Mouse (Mus musculus): ENCODE results near the gene 2310057J18Rik. TPM values are rescaled to one million over a fixed set of nuclear protein-coding genes. Genes with fewer than 3 reads are reported as not detected.
A peak's percentile ranks its signal among the peaks of the same experiment; 100 is the strongest.
"Not testable (repeated sequence)": the region's sequence is repeated elsewhere in the genome, so short reads cannot be mapped to it uniquely, and the experiment has no call there.

Gene 2310057J18Rik
- not detected in 2 replicates for polyA plus RNA-seq (2015; fragmentation: Nextera tagmentation; extraction: Ambion mirVana)

GRCm38 (mm10) chr10:28986203-28986602 lies at the start of gene 2310057J18Rik:
2310057J18Rik (minus strand) TSS chr10:28986303.
- no peaks in the 10 kb centered on the region for H3K36me3 ChIP-seq (ENCODE audit: control insufficient read depth, insufficient read depth, low read length)

GRCm38 (mm10) chr10:29029960-29030359 lies 43.9 kb upstream of the 2310057J18Rik start:
- 0 out of 2 replicates have a peak, but pooled peaks have one; percentile 47 for ATAC-seq (ENCODE audit: insufficient read depth, low FRiP score)
- H3K4me3 ChIP-seq (replicated peaks; ENCODE audit: low read length); H3K9ac ChIP-seq (ENCODE audit: low read length); H3K4me2 ChIP-seq (ENCODE audit: low read depth, low read length); H3K27ac ChIP-seq (ENCODE audit: low read length); H3K4me1 ChIP-seq (ENCODE audit: control insufficient read depth, insufficient read depth, low read length); H3K27me3 ChIP-seq (ENCODE audit: control insufficient read depth, insufficient read depth, low read length); H3K9me3 ChIP-seq (replicated peaks; ENCODE audit: control insufficient read depth, low read length); H3K36me3 ChIP-seq (ENCODE audit: control insufficient read depth, insufficient read depth, low read length): not testable (repeated sequence)
- WGBS = 90% methylated on average over 9 of the region's 20 CpGs

More at GRCm38 (mm10) chr10:28986203-28986602, at the start of gene 2310057J18Rik:
- 73% methylated on average over 3 of the region's 3 CpGs for WGBS
- Histone ChIP-seq H3K27ac (ENCODE audit: low read length) (no peak within 1 kb of the TSS), H3K27me3 (ENCODE audit: control insufficient read depth, insufficient read depth, low read length) (no peaks in the 10 kb centered on the region), H3K4me2 (ENCODE audit: low read depth, low read length) (no peak within 1 kb of the TSS), H3K4me3 (replicated peaks; ENCODE audit: low read length) (no peak within 1 kb of the TSS), H3K9ac (ENCODE audit: low read length) (no peak within 1 kb of the TSS), H3K9me3 (replicated peaks; ENCODE audit: control insufficient read depth, low read length) (no peaks in the 10 kb centered on the region), H3K4me1 (ENCODE audit: control insufficient read depth, insufficient read depth, low read length) (no peaks in the 10 kb centered on the region)
- ATAC-seq (ENCODE audit: insufficient read depth, low FRiP score) = no peak

- WGBS = 81% methylated on average over 7 of the region's 7 CpGs
- ATAC-seq (ENCODE audit: insufficient read depth, low FRiP score) = no peak
These were observed 33.6 kb upstream of the 2310057J18Rik start for GRCm38 (mm10) chr10:29019496-29020270.

GRCm38 (mm10) chr10:28997776-28998175 lies 11.7 kb upstream of the 2310057J18Rik start:
- Histone ChIP-seq H3K4me1 (ENCODE audit: control insufficient read depth, insufficient read depth, low read length) (no peaks in the 10 kb centered on the region), H3K27ac (ENCODE audit: low read length) (no peak overlapping the region), H3K9ac (ENCODE audit: low read length) (no peak overlapping the region), H3K4me3 (replicated peaks; ENCODE audit: low read length) (no peak overlapping the region), H3K36me3 (ENCODE audit: control insufficient read depth, insufficient read depth, low read length) (no peaks in the 10 kb centered on the region), H3K9me3 (replicated peaks; ENCODE audit: control insufficient read depth, low read length) (no peaks in the 10 kb centered on the region), H3K27me3 (ENCODE audit: control insufficient read depth, insufficient read depth, low read length) (no peaks in the 10 kb centered on the region), H3K4me2 (ENCODE audit: low read depth, low read length) (no peak overlapping the region)
- ATAC-seq (ENCODE audit: insufficient read depth, low FRiP score) = no peak

More at GRCm38 (mm10) chr10:29019496-29020270, 33.6 kb upstream of the 2310057J18Rik start:
- H3K9me3 ChIP-seq (replicated peaks; ENCODE audit: control insufficient read depth, low read length) = no peaks in the 10 kb centered on the region
- no peak overlapping the region for H3K4me3 ChIP-seq (replicated peaks; ENCODE audit: low read length)
- no peaks in the 10 kb centered on the region for H3K4me1 ChIP-seq (ENCODE audit: control insufficient read depth, insufficient read depth, low read length)
- no peak overlapping the region for H3K9ac ChIP-seq (ENCODE audit: low read length)
- H3K27me3 ChIP-seq (ENCODE audit: control insufficient read depth, insufficient read depth, low read length) = no peaks in the 10 kb centered on the region
- no peak overlapping the region for H3K27ac ChIP-seq (ENCODE audit: low read length)
- H3K36me3 ChIP-seq (ENCODE audit: control insufficient read depth, insufficient read depth, low read length) = no peaks in the 10 kb centered on the region
- no peak overlapping the region for H3K4me2 ChIP-seq (ENCODE audit: low read depth, low read length)

- Histone ChIP-seq H3K36me3 (ENCODE audit: control insufficient read depth, insufficient read depth, low read length) (no peaks in the 10 kb centered on the region), H3K4me2 (ENCODE audit: low read depth, low read length) (no peak overlapping the region), H3K27ac (ENCODE audit: low read length) (no peak overlapping the region), H3K9ac (ENCODE audit: low read length) (no peak overlapping the region), H3K4me1 (ENCODE audit: control insufficient read depth, insufficient read depth, low read length) (no peaks in the 10 kb centered on the region), H3K9me3 (replicated peaks; ENCODE audit: control insufficient read depth, low read length) (no peaks in the 10 kb centered on the region), H3K4me3 (replicated peaks; ENCODE audit: low read length) (no peak overlapping the region), H3K27me3 (ENCODE audit: control insufficient read depth, insufficient read depth, low read length) (no peaks in the 10 kb centered on the region)
- 71% methylated on average over 2 of the region's 2 CpGs for WGBS
- ATAC-seq (ENCODE audit: insufficient read depth, low FRiP score) = no peak
These were observed 2.9 kb upstream of the 2310057J18Rik start for GRCm38 (mm10) chr10:28988990-28989389.

GRCm38 (mm10) chr10:28968189-28968588 lies 17.9 kb downstream of the 2310057J18Rik start:
- Histone ChIP-seq H3K4me3 (replicated peaks; ENCODE audit: low read length) (no peak overlapping the region), H3K27me3 (ENCODE audit: control insufficient read depth, insufficient read depth, low read length) (no peaks in the 10 kb centered on the region), H3K4me1 (ENCODE audit: control insufficient read depth, insufficient read depth, low read length) (no peaks in the 10 kb centered on the region), H3K9ac (ENCODE audit: low read length) (no peak overlapping the region), H3K4me2 (ENCODE audit: low read depth, low read length) (no peak overlapping the region), H3K27ac (ENCODE audit: low read length) (no peak overlapping the region), H3K9me3 (replicated peaks; ENCODE audit: control insufficient read depth, low read length) (no peaks in the 10 kb centered on the region), H3K36me3 (ENCODE audit: control insufficient read depth, insufficient read depth, low read length) (no peaks in the 10 kb centered on the region)
- WGBS = 89% methylated on average over 1 of the region's 1 CpGs
- no peak for ATAC-seq (ENCODE audit: insufficient read depth, low FRiP score)

- 50% methylated on average over 4 of the region's 4 CpGs for WGBS
- Histone ChIP-seq H3K27ac (ENCODE audit: low read length) (no peak overlapping the region), H3K9ac (ENCODE audit: low read length) (no peak overlapping the region), H3K4me3 (replicated peaks; ENCODE audit: low read length) (no peak overlapping the region), H3K27me3 (ENCODE audit: control insufficient read depth, insufficient read depth, low read length) (no peaks in the 10 kb centered on the region), H3K36me3 (ENCODE audit: control insufficient read depth, insufficient read depth, low read length) (no peaks in the 10 kb centered on the region), H3K4me1 (ENCODE audit: control insufficient read depth, insufficient read depth, low read length) (no peaks in the 10 kb centered on the region), H3K9me3 (replicated peaks; ENCODE audit: control insufficient read depth, low read length) (no peaks in the 10 kb centered on the region), H3K4me2 (ENCODE audit: low read depth, low read length) (no peak overlapping the region)
- no peak for ATAC-seq (ENCODE audit: insufficient read depth, low FRiP score)
These were observed 31.0 kb downstream of the 2310057J18Rik start for GRCm38 (mm10) chr10:28955138-28955537.

GRCm38 (mm10) chr10:28954515-28954914 lies 31.6 kb downstream of the 2310057J18Rik start:
- Histone ChIP-seq H3K4me1 (ENCODE audit: control insufficient read depth, insufficient read depth, low read length) (no peaks in the 10 kb centered on the region), H3K9ac (ENCODE audit: low read length) (no peak overlapping the region), H3K27me3 (ENCODE audit: control insufficient read depth, insufficient read depth, low read length) (no peaks in the 10 kb centered on the region), H3K4me2 (ENCODE audit: low read depth, low read length) (no peak overlapping the region), H3K4me3 (replicated peaks; ENCODE audit: low read length) (no peak overlapping the region), H3K36me3 (ENCODE audit: control insufficient read depth, insufficient read depth, low read length) (no peaks in the 10 kb centered on the region), H3K9me3 (replicated peaks; ENCODE audit: control insufficient read depth, low read length) (no peaks in the 10 kb centered on the region), H3K27ac (ENCODE audit: low read length) (no peak overlapping the region)
- 63% methylated on average over 4 of the region's 4 CpGs for WGBS
- ATAC-seq (ENCODE audit: insufficient read depth, low FRiP score) = no peak

All from stomach, embryonic 16.5 days (tissue).